Mouse (Mus musculus) gastrocnemius, adult 8-10 months (tissue): ENCODE measurements around the gene Evx2. TPM values are rescaled to one million over a fixed set of nuclear protein-coding genes. Genes with fewer than 3 reads are reported as not detected.
A peak's percentile ranks its signal among the peaks of the same experiment; 100 is the strongest.

Experiments used
- DNase-seq, 2 experiments: peaks; one replicate each; pipeline ENCODE4 v3.0.0; 2022; ENCODE audit warnings: low spot score in 2 of 2
- total RNA-seq, 4 experiments: library from RNA; stranded (reverse); gene quantifications; 2 replicates each; pipeline ENCODE4 v1.2.4; 2022

Evx2 gene
- not detected for total RNA-seq

DNA sequence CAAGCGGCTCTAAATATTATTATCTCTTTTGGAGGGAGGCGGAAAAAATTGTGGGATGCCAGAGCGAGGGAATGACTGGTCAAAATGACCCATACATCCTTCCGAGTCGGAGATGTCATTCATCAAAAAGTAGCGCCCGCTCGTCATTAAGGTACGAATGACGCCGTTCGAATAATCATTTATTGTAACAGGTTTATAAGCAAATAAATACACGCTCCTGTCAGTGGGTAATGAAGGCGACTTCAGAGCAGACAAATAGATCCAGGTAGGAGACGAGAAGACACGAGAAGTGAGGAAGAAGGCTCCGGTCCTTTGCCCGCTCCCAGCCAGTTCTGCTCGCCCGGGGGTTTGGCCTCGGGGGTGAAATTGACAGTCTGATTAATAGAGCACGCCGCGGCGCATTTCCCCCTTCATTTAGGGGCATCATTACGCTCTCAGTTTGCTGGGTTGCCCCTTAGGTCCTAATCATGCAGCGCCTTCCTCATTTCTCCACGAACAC lies at the start of gene Evx2:
Evx2 (minus strand) TSS at position 51 of the 499 bp plus-strand sequence.
- no peak for DNase-seq

DNA sequence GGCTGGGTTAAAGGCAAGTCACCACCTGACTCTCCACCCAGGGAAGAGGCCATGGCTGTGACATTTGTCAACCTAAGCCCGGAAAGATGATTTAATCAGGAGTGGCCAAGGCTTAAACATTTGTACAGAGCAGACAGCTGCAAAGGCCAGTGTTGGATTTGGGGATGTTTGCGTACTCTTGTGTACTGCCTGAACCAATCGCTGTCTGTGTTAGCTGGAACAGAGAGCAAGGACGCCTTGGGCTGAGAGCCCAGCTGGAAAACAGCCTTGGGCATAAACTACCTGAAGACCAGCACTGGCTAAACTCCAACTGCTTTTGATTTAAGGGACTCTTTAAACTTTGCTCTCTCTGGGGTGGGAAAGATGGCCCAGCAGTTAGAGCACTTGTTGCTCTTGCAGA lies 49.3 kb upstream of the Evx2 start:
- DNase-seq, result no peak

DNA sequence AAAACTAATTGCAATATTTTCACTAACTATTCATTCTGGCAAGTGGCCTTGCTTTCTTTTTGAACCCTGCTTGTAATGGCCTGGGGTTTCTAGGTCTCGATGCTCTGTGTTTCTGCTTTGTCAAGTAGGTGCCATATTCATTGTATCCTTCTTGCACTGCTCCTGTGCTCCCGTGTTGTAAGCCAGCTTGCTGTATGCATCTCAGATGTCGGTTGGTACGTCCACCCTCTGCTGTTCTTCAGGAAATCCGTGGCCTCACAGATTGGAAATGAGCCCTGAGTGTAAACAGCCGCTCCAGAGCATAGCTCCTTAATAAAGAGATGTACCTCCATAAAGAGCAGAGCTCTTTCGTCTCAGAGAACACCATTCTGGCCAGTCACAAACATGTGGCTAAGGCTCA lies 48.2 kb upstream of the Evx2 start:
- DNase-seq, result no peak

DNA sequence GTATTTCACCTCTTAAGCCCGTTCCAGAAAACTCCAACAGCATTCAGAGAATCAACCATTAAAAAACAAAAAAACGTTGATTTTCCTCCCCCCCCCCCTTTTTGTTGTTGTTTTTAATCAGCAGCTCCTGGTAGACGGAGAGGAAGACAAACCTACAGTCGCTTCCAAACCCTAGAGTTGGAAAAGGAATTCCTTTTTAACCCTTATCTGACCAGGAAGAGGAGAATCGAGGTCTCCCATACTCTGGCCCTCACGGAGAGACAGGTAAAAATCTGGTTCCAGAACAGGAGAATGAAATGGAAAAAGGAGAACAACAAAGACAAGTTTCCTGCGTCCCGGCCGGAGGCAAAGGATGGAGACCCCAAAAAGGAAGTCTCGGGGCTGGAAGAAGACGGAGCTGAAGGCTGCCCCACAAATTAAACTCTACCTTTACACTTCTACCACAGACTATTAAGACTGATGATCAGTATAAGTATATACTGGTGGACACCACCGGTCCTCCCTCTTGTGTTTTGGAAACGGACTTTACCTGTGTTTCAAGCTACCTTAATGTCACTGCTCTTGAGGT lies 47.1 kb upstream of the Evx2 start:
- no peak for DNase-seq

DNA sequence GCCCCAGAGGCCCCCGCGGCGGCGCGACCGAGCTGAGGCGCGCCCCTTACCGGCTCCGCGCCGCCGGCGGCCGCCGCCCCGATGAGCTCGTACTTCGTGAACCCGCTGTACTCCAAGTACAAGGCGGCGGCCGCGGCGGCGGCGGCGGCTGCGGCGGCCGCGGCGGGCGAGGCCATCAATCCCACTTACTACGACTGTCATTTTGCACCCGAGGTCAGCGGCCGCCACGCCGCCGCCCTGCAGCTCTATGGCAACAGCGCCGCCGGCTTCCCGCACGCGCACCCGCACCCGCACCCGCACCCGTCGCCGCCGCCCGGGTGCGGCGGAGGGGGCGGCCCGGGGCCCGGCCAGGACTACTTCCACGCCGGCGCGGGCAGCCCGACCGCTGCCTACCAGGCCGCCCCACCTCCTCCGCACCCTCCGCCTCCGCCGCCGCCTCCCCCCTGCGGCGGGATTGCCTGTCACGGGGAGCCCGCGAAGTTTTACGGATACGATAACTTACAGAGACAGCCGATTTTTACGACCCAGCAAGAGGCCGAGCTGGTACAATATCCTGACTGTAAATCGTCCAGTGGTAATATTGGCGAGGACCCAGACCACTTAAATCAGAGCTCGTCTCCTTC lies 46.2 kb upstream of the Evx2 start:
- no peak for DNase-seq

DNA sequence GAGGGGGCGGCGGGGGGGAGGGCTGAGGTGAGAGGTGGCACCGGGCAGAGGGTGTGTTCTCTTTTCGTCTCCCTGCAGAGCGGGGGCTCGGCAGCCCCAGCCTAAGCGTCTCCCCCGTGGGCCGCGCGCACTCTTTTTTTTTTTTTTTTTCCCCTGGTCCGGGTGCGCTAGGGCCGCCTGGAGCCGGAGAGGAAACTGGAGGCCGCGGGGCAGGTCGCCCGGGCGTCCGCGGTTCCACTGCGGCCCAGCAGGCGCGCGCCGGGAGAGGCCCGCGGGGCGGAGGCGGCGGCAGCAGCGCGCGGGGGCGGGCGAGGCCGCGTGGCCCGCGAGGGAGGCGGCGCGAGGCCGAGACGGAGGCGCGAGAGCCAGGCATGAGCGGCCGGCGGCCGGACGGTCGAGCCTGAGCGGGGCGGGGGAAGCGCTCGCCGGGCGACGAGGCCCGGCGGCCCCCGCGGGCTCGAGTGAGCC lies 45.7 kb upstream of the Evx2 start:
- DNase-seq, result no peak

DNA sequence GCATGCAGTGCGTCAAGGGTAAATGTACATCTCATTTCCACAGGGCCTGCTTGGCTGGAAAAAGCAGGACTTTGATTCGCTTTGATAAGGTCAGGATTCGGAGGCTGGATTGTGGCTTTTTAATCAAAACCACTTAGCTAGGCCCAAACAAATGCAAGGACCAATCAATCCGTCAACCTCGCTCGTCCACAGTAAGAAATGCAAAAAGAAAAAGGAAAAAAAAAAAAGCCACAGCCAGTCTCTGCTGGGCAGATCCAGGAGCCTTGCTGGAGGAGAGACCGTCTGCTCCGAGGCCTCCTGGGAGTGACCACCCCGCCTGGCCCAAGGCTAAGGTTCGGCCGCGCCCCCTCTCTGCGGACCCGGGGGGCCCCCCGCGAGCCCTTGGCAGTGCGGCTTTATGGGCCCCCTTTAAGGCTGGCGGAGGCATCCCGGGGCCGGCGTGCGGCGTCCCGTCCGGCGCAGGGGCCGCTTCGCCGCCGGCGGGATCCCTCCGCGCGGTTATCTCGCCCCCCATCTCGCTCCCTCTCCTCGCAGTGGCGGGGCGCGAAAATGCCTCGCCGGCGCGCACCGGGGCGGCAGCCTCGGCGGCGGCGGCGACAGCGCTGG lies 45.1 kb upstream of the Evx2 start, which contains the start of gene Hoxd8:
Hoxd8 (plus strand) TSS at position 223 of the 606 bp plus-strand sequence.
- peak; percentile 51 to 70 for DNase-seq

DNA sequence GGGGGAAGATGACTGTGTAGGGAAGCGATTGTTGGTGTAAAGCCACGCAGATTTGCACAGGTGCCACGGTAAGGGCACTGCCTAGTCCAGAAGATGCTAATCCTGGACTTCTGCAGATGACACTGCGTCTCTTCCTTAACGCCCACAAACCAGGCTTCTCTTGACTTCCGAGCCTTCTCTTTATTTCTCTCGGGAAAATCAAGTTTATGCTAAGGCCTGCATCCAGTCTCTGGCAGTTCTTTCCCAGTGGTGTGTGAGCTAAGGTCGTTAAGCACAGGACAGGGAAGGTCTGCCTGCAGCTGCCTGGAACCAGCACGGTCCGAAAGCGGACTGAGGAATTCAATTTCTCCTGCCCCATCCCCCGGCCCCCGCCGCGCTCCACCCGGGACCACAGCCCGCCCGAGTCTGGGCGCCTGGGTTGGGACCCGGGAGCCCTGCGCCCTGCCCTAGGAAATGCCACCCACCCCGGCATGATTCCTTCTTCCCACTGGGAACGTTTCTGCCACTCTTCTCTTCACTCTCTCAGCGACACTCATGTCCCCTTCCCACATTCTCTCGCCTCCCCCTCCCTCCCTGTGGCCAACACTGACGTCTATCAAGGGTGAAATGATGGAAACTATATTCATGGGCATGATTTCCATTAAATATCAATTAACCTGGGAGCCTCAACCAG lies 44.5 kb upstream of the Evx2 start:
- DNase-seq, result no peak

DNA sequence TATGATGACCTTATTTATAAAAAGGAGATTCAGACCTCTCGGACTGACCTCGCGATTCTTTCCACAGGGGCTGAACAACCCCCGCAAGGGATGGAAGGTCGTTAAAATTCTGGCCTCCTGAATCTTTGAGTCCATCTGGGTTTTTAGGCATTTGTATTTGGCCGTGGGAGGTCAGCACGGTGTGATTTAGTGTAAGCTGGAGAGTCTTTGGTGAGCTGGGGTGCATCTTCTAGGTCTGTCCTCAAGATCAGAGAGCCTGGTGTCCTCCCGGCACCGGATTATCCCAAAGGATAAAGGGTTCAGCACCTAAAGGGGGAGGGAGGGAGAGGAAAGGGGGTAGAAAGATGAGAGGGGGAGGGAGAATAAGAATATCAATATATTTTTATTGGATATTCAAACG lies 44.0 kb upstream of the Evx2 start:
- no peak for DNase-seq

DNA sequence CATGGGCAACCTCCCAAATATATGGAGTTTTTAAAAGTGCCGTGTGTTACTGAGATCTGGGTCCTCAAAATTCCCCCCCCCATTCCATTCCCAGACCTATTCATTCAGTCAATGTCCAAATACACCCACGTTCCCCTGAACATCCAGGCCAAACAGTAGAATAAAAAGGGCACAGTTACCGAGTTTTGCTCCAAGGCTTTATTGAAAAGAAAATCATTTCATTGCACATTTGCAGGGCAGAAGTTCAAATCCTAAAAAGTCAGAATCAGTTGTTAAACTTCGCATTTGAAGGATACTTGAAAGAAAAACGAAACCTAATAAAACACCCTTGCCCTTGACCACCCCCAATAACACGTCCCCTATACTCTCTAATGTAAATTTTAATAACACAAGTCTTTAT lies 43.5 kb upstream of the Evx2 start:
- no peak for DNase-seq

DNA sequence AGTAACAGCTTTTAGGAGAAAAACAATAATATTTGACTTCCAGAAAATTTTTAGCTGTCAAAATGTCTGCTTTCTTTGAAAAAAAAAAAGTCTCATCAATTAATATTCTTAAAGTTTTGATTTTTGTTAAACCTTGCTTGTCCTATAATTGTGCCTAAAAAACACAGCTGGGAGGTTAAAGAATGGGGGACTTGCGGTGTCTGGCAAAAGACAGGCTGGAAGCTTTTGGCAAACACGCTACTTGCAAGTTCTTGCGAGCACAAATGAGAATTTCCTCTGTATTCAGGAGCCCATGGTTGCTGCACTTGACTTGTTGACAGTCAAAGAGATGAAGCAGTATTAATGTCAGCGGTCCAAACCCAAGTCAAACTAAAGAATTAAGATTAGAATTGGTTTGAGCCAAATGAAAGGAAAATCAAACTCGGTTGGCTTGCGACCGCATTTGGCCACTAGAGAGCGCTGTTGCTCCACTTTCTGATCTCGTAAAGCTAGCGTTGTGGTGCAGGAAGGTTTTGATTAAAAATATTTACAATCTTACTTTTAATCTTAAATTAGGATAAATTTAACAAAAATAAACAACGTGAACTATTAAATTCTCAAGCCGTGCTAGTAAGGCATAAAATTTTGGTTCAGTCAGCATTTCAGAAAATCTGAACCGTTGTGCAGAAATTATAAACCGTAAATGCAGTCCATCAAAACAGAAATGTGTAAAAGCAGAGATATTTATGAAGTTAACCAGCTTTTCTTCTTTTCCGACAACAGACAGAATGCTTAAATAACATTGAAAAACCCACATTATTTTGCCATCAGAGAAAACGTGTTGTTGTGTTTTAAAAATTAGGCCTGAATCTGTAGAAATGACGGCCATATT lies 42.8 kb upstream of the Evx2 start:
- peak in 1 of 2 experiments; percentile 53 for DNase-seq

DNA sequence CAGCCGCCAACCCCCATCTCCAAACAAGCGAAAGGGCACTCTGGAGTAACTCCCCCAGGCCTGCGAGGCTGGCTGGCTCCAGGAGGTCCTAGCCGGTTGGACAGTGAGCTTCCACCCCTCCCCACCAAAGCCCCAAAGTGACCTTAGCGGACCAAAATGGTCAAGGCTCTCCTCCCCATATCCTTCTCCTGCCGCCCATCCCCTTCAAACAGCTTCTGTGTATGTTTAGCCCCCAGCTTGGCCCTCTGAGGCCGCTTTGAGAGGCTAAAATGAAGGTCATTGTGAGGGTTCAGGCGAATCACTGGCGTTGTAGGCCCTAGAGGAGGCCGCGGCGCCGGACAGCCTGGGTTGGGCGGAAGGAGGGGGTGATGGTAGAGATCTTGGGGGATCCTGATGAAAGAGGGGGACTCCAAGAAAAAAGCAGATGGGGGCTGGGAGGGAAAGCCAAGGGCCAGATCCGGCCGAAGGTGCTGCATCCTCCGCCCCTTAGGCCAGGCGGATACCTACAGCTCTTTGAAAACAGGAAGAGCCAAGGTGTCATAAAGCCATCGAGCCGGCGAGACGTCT lies 41.3 kb upstream of the Evx2 start:
- DNase-seq, result no peak

DNA sequence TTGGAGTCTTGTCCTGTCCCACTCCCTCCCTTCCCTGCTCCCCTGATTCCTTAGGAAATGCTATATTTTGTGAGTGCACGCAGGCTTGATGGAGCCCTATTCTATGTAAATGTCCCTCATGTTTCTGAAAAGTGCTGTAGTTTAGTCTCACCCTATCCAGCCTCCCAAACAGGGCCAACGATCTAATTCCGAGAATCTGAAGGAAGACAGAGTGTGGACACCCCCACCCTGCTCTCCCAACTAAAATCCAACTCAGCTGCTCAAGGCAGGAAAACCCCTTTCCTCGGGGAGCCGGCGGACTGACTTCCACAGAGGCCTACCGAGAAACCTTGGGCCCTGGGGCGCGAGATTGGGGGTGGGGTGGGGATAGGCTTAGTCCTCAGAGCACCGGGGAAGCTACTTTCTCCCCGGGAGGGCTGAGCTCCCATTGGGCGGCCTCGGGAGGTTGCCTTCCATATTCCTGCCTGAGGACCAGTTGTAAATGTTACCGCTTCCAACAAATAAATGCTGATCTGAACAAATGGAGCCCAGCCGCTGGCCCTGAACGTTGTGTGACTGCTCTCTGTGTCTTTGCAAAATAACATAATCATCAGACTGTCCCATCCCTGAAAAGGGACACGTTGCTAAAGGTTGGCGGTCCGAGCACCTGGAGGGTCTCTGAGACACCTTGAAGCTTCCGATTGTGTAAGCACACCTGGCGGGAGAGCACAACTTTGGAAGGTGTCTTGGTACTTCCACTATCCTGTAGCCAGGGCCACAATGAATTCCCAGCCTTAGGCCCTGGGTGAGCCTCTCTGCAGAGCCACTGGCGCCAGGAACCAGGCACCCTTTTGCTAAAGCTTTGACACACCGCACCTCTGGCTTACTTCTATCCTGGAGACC lies 40.5 kb upstream of the Evx2 start:
- no peak for DNase-seq

DNA sequence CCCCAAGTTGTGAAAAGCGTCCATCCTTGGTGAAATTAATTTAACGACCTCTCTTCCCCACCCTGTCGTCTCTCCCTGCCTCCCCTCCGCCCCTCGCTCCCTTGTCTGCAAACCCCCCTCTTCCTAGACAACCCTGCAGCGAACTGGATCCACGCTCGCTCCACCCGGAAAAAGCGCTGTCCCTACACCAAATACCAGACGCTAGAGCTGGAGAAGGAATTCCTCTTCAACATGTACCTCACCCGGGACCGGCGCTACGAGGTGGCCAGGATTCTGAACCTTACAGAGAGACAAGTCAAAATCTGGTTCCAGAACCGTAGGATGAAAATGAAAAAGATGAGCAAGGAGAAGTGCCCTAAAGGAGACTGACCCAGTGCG lies 39.7 kb upstream of the Evx2 start:
- no peak for DNase-seq

DNA sequence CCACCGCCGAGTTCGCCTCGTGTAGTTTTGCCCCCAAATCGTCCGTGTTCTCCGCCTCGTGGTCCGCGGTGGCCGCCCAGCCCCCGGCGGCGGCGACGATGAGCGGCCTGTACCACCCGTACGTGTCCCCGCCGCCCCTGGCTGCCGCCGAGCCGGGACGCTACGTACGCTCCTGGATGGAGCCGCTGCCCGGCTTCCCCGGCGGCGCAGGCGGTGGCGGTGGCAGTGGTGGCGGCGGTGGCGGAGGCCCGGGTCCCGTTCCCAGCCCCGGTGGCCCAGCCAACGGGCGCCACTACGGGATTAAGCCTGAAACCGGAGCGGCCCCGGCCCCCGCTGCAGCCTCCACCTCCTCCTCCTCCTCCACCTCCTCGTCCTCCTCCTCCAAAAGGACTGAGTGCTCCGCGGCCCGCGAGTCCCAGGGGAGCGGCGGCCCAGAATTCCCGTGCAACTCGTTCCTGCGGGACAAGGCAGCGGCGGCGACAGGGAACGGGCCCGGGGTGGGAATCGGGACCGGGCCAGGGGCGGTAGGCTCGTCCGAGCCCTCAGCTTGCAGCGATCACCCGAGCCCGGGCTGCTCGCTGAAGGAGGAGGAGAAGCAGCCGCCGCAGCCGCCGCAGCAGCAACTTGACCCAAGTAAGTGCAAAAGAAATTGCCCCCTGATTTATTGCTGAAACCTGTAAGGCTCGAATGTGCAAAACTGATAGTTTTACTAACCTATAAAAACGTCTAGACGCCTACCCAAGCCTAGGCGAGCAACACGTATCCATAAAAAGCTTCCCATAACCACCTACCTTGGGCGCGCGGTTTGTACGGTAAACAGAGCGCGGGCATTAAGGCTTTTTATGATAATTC lies 39.1 kb upstream of the Evx2 start:
- peak; percentile 37 to 48 for DNase-seq

DNA sequence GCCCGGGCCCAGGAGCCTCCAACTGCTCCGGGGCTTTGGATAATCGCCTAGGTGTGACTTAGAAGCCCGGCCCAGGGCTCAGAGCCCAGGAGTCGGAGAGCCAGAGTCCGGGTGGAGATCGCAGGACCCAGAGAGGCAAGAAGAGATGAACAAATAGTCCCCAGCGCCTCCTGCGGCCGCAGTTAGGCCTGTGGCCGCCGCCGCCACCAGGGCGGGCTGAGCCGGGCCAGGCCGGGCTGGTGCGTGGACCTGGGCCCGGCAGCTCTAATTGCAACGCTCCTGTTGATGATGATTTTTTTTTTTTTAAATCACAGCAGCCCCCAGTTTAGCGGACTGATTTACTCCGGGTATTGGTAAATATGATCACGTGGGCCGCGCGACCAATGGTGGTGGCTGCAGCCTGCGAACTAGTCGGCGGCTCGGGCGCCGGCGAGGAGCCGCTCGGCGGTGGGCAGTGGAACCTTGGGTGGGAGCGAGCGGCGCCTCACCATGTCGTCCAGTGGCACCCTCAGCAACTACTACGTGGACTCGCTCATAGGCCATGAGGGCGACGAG lies 38.3 kb upstream of the Evx2 start, which contains the start of gene Hoxd9:
Hoxd9 (plus strand) TSS at position 161 of the 555 bp plus-strand sequence.
- DNase-seq, result peak; percentile 59 to 74

DNA sequence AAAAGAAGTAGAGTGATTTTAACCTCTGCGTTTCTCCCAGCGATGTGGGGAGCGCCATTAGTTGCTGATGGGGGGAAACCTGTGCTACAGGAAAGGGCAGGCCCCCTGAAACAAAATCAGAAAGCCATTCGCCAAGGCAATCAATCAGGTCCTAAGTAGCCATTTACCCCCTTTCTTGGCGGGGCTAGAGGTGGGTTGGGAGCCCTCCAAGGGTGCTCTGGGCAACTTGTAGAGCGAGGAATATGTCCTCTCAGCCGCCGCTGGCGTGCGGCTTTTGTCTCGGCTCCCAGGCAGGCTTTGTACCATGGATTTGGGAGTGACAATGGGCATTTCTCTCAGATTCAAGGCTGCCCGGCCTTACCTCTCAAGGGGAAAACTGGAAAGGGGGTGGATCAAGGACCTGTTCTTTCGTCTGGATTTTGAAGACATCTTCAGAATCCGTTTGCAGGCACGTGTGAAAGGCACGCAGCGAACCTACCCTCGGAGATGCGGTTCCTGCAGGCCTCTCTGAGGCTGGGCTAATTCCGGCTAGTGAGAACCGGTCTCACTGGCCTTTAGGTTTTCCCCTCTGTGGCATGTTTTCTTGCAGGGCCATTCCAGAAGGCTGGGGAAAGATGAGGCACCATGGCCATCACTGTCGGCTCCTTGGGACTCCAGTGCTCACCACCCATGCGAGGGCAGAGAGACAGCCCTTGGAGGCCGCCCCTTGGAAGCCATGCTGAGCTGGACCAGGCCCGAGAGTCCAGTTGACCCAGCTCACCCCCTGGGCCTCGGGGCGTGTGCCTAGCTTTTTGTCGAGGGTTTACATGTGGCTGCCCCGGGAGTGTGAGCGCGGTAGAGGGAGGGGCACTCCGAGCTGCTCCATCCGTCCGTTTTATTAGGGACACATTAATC lies 37.3 kb upstream of the Evx2 start:
- DNase-seq, result no peak
